Mouse (Mus musculus) heart, adult 2 months (tissue): ENCODE results near the gene Erg28. TPM values are rescaled to one million over a fixed set of nuclear protein-coding genes. Genes with fewer than 3 reads are reported as not detected.

Source experiments
- DNase-seq, 2 experiments: peaks; one replicate each; pipeline ENCODE4 v3.0.0; 2021
- H3K27ac ChIP-seq: fragments of 200-600 bp; 2 replicates; pipeline ENCODE4 v1.8.1; 2022
- H3K27me3 ChIP-seq: fragments of 200-500 bp; 2 replicates; pipeline ENCODE4 v1.6.1; 2012; ENCODE audit warnings: mild to moderate bottlenecking, low read length, inconsistent platforms, mixed read lengths; ENCODE audit not compliant: control insufficient read depth, insufficient read depth
- H3K36me3 ChIP-seq: fragments of 200-500 bp; 2 replicates; pipeline ENCODE4 v1.6.1; 2012; ENCODE audit warnings: low read length, inconsistent platforms; ENCODE audit not compliant: control insufficient read depth, insufficient read depth
- H3K4me1 ChIP-seq: fragments of 200-500 bp; 2 replicates; pipeline ENCODE4 v1.6.1; 2011; ENCODE audit warnings: low read length; ENCODE audit not compliant: control insufficient read depth, insufficient read depth
- H3K4me3 ChIP-seq: fragments of 200-600 bp; 2 replicates; pipeline ENCODE4 v1.8.1; 2022
- H3K79me2 ChIP-seq: fragments of 200-500 bp; replicated peaks from 2 replicates; pipeline ENCODE4 v1.6.1; 2012; ENCODE audit warnings: mild to moderate bottlenecking, inconsistent platforms, low read length, moderate library complexity, mixed read lengths; ENCODE audit not compliant: control insufficient read depth, insufficient read depth
- H3K9ac ChIP-seq: fragments of 200-500 bp; 2 replicates; pipeline ENCODE4 v1.6.1; 2012; ENCODE audit warnings: low read depth, mild to moderate bottlenecking, control low read depth, inconsistent platforms, low read length, mixed read lengths
- CTCF ChIP-seq: fragments of 200-600 bp; IDR thresholded peaks from 2 replicates; pipeline ENCODE4 v1.8.1; 2022; ENCODE audit warnings: antibody characterized with exemption, mild to moderate bottlenecking, moderate library complexity
- EP300 ChIP-seq: fragments of 200-500 bp; IDR thresholded peaks from 2 replicates; pipeline ENCODE4 v1.6.1; 2011; ENCODE audit warnings: low read depth, low read length, control low read depth; ENCODE audit not compliant: insufficient read depth
- POLR2A ChIP-seq: fragments of 200-500 bp; IDR thresholded peaks from 2 replicates; pipeline ENCODE4 v1.6.1; 2011; ENCODE audit warnings: mild to moderate bottlenecking, low read depth, low read length, control low read depth; ENCODE audit not compliant: insufficient read depth
- WGBS: fragments of 180-500 bp; shearing (Covaris S2); methylation state at CpG from one replicate; pipeline ENCODE4 v1.1.7; 2018; 5-methylcytosine and 5-hydroxymethylcytosine counted together
- intact Hi-C: fragments of 180-260 bp; cut with DNase I; formaldehyde crosslinking; loops from one replicate; pipeline ENCODE4 v1.15.1; 2025
- polyA plus RNA-seq: library from polyadenylated mRNA; depleted of rRNA; stranded (reverse); fragments of >200 nt; gene quantifications from 2 replicates; pipeline ENCODE4 v1.2.3, GENCODE M21; 2012
- total RNA-seq, 2 experiments: library from RNA; stranded (reverse); gene quantifications; 2 replicates each; pipeline ENCODE4 v1.2.3; 2021

The Erg28 gene
- total and polyA plus RNA-seq, 3 experiments = 6.2 to 9.3 (median 6.8) TPM

- TF ChIP-seq POLR2A (no peak), CTCF (peak; percentile 79), EP300 (peak; percentile 61; the same call in 1 of the 2 replicates)
- DNase-seq = peak; percentile 37 to 45
- Histone ChIP-seq H3K27me3 (no peaks in the 10 kb centered on the region), H3K79me2 (no peaks in the 10 kb centered on the region), H3K4me3 (no peak overlapping the region), H3K36me3 (no peaks in the 10 kb centered on the region), H3K4me1 (no peaks in the 10 kb centered on the region), H3K27ac (no peak overlapping the region), H3K9ac (no peak overlapping the region)
- 80% methylated on average over 7 of the region's 7 CpGs for WGBS
- intact Hi-C loops = loop anchor here (1.0 kb wide), 1 partner anchor 231 kb away; the partner anchor contains the start of gene Tgfb3
These were observed 24.0 kb upstream of the Erg28 start for GRCm38 (mm10) chr12:85848164-85848958.

GRCm38 (mm10) chr12:85839371-85840000 lies 15.1 kb upstream of the Erg28 start:
- H3K79me2 ChIP-seq = no peaks in the 10 kb centered on the region; the same call in 1 of the 2 replicates
- no peaks in the 10 kb centered on the region for H3K36me3 ChIP-seq
- intact Hi-C loops = no loop called here
- no peak overlapping the region for H3K4me3 ChIP-seq
- H3K4me1 ChIP-seq = no peaks in the 10 kb centered on the region
- TF ChIP-seq POLR2A (no peak), CTCF (no peak), EP300 (no peak)
- no peaks in the 10 kb centered on the region for H3K27me3 ChIP-seq
- no peak for DNase-seq
- 87% methylated on average over 12 of the region's 12 CpGs for WGBS
- H3K9ac ChIP-seq = no peak overlapping the region
- H3K27ac ChIP-seq = no peak overlapping the region

- Histone ChIP-seq H3K4me3 (no peak overlapping the region), H3K36me3 (no peaks in the 10 kb centered on the region), H3K9ac (no peak overlapping the region), H3K79me2 (no peaks in the 10 kb centered on the region; the same call in 1 of the 2 replicates), H3K27me3 (no peaks in the 10 kb centered on the region), H3K4me1 (no peaks in the 10 kb centered on the region), H3K27ac (no peak overlapping the region)
- no peak for TF ChIP-seq POLR2A
- TF ChIP-seq CTCF = peak; percentile 42
- TF ChIP-seq EP300 = no peak
- WGBS = 75% methylated on average over 2 of the region's 2 CpGs
- intact Hi-C loops = no loop called here
- no peak for DNase-seq
These were observed 13.4 kb upstream of the Erg28 start for GRCm38 (mm10) chr12:85837765-85838164.

GRCm38 (mm10) chr12:85834543-85834942 lies 10.2 kb upstream of the Erg28 start:
- Histone ChIP-seq H3K27ac (no peak overlapping the region), H3K27me3 (no peaks in the 10 kb centered on the region), H3K4me1 (no peaks in the 10 kb centered on the region), H3K79me2 (no peaks in the 10 kb centered on the region), H3K9ac (no peak overlapping the region), H3K36me3 (no peaks in the 10 kb centered on the region; the same call in 1 of the 2 replicates), H3K4me3 (no peak overlapping the region)
- WGBS = 78% methylated on average over 2 of the region's 2 CpGs
- TF ChIP-seq CTCF (no peak), POLR2A (no peak), EP300 (no peak)
- DNase-seq = no peak
- intact Hi-C loops = no loop called here

- DNase-seq = peak; percentile 27 to 33
These were observed 6.3 kb upstream of the Erg28 start for GRCm38 (mm10) chr12:85830691-85831090.

More at GRCm38 (mm10) chr12:85830691-85831090, 6.3 kb upstream of the Erg28 start:
- H3K36me3 ChIP-seq = no peaks in the 10 kb centered on the region; the same call in 1 of the 2 replicates
- 47% methylated on average over 3 of the region's 3 CpGs for WGBS
- H3K9ac ChIP-seq = no peak overlapping the region
- no peak overlapping the region for H3K27ac ChIP-seq
- intact Hi-C loops = no loop called here
- H3K4me3 ChIP-seq = no peak overlapping the region
- H3K27me3 ChIP-seq = no peaks in the 10 kb centered on the region
- H3K79me2 ChIP-seq = no peaks in the 10 kb centered on the region
- no peaks in the 10 kb centered on the region for H3K4me1 ChIP-seq
- TF ChIP-seq EP300 (no peak), POLR2A (no peak), CTCF (no peak)
